Mouse (Mus musculus): Measurements from ENCODE around the gene Chd1l. TPM values are rescaled to one million over a fixed set of nuclear protein-coding genes. Genes with fewer than 3 reads are reported as not detected.

The Chd1l gene
- polyA plus RNA-seq, 1 experiment from 2014 or later: 6.4 TPM

- 77% methylated on average over 3 of the region's 3 CpGs for WGBS
These were observed 39.0 kb upstream of the Chd1l start for GRCm38 (mm10) chr3:97649022-97649421.

GRCm38 (mm10) chr3:97648518-97648917, 38.5 kb upstream of the Chd1l start:
- ATAC-seq (ENCODE audit: low FRiP score, low TSS enrichment): no peak
- H3K4me1 ChIP-seq (ENCODE audit: control insufficient read depth, insufficient read depth, low read length): no peaks in the 10 kb centered on the region
- H3K27ac ChIP-seq (replicated peaks; ENCODE audit: low read depth, low read length): no peak overlapping the region
- no peaks in the 10 kb centered on the region for H3K36me3 ChIP-seq (ENCODE audit: control insufficient read depth, insufficient read depth, low read length)
- no peak overlapping the region for H3K4me3 ChIP-seq (replicated peaks; ENCODE audit: low read depth, low read length)
- no peak overlapping the region for H3K9ac ChIP-seq (replicated peaks; ENCODE audit: low read length)
- H3K4me2 ChIP-seq (ENCODE audit: low read length): no peak overlapping the region
- WGBS: 33% methylated on average over 1 of the region's 1 CpGs
- no peaks in the 10 kb centered on the region for H3K9me3 ChIP-seq (ENCODE audit: control insufficient read depth, low read length)
- H3K27me3 ChIP-seq (ENCODE audit: control insufficient read depth, insufficient read depth, low read length): no peaks in the 10 kb centered on the region
- no peak for DNase-seq

More at GRCm38 (mm10) chr3:97649022-97649421, 39.0 kb upstream of the Chd1l start:
- Histone ChIP-seq H3K9me3 (ENCODE audit: control insufficient read depth, low read length) (no peaks in the 10 kb centered on the region), H3K27ac (replicated peaks; ENCODE audit: low read depth, low read length) (no peak overlapping the region), H3K4me3 (replicated peaks; ENCODE audit: low read depth, low read length) (no peak overlapping the region), H3K36me3 (ENCODE audit: control insufficient read depth, insufficient read depth, low read length) (no peaks in the 10 kb centered on the region), H3K27me3 (ENCODE audit: control insufficient read depth, insufficient read depth, low read length) (no peaks in the 10 kb centered on the region), H3K9ac (replicated peaks; ENCODE audit: low read length) (no peak overlapping the region), H3K4me2 (ENCODE audit: low read length) (no peak overlapping the region), H3K4me1 (ENCODE audit: control insufficient read depth, insufficient read depth, low read length) (no peaks in the 10 kb centered on the region)
- ATAC-seq (ENCODE audit: low FRiP score, low TSS enrichment) (no peak), DNase-seq (no peak)

GRCm38 (mm10) chr3:97642001-97642400, 32.0 kb upstream of the Chd1l start:
- WGBS: 86% methylated on average over 9 of the region's 9 CpGs
- Histone ChIP-seq H3K4me1 (ENCODE audit: control insufficient read depth, insufficient read depth, low read length) (no peaks in the 10 kb centered on the region), H3K9me3 (ENCODE audit: control insufficient read depth, low read length) (no peaks in the 10 kb centered on the region), H3K9ac (replicated peaks; ENCODE audit: low read length) (no peak overlapping the region), H3K27ac (replicated peaks; ENCODE audit: low read depth, low read length) (no peak overlapping the region), H3K36me3 (ENCODE audit: control insufficient read depth, insufficient read depth, low read length) (no peaks in the 10 kb centered on the region), H3K27me3 (ENCODE audit: control insufficient read depth, insufficient read depth, low read length) (no peaks in the 10 kb centered on the region), H3K4me3 (replicated peaks; ENCODE audit: low read depth, low read length) (no peak overlapping the region), H3K4me2 (ENCODE audit: low read length) (no peak overlapping the region)
- ATAC-seq (ENCODE audit: low FRiP score, low TSS enrichment): no peak
- no peak for DNase-seq

GRCm38 (mm10) chr3:97641396-97641795, 31.4 kb upstream of the Chd1l start:
- WGBS: 86% methylated on average over 4 of the region's 4 CpGs
- ATAC-seq (ENCODE audit: low FRiP score, low TSS enrichment) (no peak), DNase-seq (no peak)
- Histone ChIP-seq H3K27ac (replicated peaks; ENCODE audit: low read depth, low read length) (no peak overlapping the region), H3K4me3 (replicated peaks; ENCODE audit: low read depth, low read length) (no peak overlapping the region), H3K4me1 (ENCODE audit: control insufficient read depth, insufficient read depth, low read length) (no peaks in the 10 kb centered on the region), H3K36me3 (ENCODE audit: control insufficient read depth, insufficient read depth, low read length) (no peaks in the 10 kb centered on the region), H3K9ac (replicated peaks; ENCODE audit: low read length) (no peak overlapping the region), H3K4me2 (ENCODE audit: low read length) (no peak overlapping the region), H3K27me3 (ENCODE audit: control insufficient read depth, insufficient read depth, low read length) (no peaks in the 10 kb centered on the region), H3K9me3 (ENCODE audit: control insufficient read depth, low read length) (no peaks in the 10 kb centered on the region)

- 83% methylated on average over 3 of the region's 3 CpGs for WGBS
- ATAC-seq (ENCODE audit: low FRiP score, low TSS enrichment): no peak
These were observed 24.3 kb upstream of the Chd1l start for GRCm38 (mm10) chr3:97634288-97634761.

GRCm38 (mm10) chr3:97633456-97633855, 23.5 kb upstream of the Chd1l start:
- ATAC-seq (ENCODE audit: low FRiP score, low TSS enrichment) (no peak), DNase-seq (no peak)
- Histone ChIP-seq H3K4me1 (ENCODE audit: control insufficient read depth, insufficient read depth, low read length) (no peaks in the 10 kb centered on the region), H3K4me3 (replicated peaks; ENCODE audit: low read depth, low read length) (no peak overlapping the region), H3K27me3 (ENCODE audit: control insufficient read depth, insufficient read depth, low read length) (no peaks in the 10 kb centered on the region), H3K4me2 (ENCODE audit: low read length) (no peak overlapping the region), H3K36me3 (ENCODE audit: control insufficient read depth, insufficient read depth, low read length) (no peaks in the 10 kb centered on the region), H3K9ac (replicated peaks; ENCODE audit: low read length) (no peak overlapping the region), H3K27ac (replicated peaks; ENCODE audit: low read depth, low read length) (no peak overlapping the region), H3K9me3 (ENCODE audit: control insufficient read depth, low read length) (no peaks in the 10 kb centered on the region)
- 84% methylated on average over 4 of the region's 4 CpGs for WGBS

More at GRCm38 (mm10) chr3:97634288-97634761, 24.3 kb upstream of the Chd1l start:
- Histone ChIP-seq H3K4me3 (replicated peaks; ENCODE audit: low read depth, low read length) (no peak overlapping the region), H3K4me2 (ENCODE audit: low read length) (no peak overlapping the region), H3K9me3 (ENCODE audit: control insufficient read depth, low read length) (no peaks in the 10 kb centered on the region), H3K9ac (replicated peaks; ENCODE audit: low read length) (no peak overlapping the region), H3K36me3 (ENCODE audit: control insufficient read depth, insufficient read depth, low read length) (no peaks in the 10 kb centered on the region), H3K4me1 (ENCODE audit: control insufficient read depth, insufficient read depth, low read length) (no peaks in the 10 kb centered on the region), H3K27me3 (ENCODE audit: control insufficient read depth, insufficient read depth, low read length) (no peaks in the 10 kb centered on the region), H3K27ac (replicated peaks; ENCODE audit: low read depth, low read length) (no peak overlapping the region)
- peak; percentile 12 for DNase-seq

- DNase-seq: no peak
- Histone ChIP-seq H3K9ac (replicated peaks; ENCODE audit: low read length) (no peak overlapping the region), H3K36me3 (ENCODE audit: control insufficient read depth, insufficient read depth, low read length) (no peaks in the 10 kb centered on the region), H3K27me3 (ENCODE audit: control insufficient read depth, insufficient read depth, low read length) (no peaks in the 10 kb centered on the region), H3K27ac (replicated peaks; ENCODE audit: low read depth, low read length) (no peak overlapping the region), H3K4me3 (replicated peaks; ENCODE audit: low read depth, low read length) (no peak overlapping the region), H3K4me1 (ENCODE audit: control insufficient read depth, insufficient read depth, low read length) (no peaks in the 10 kb centered on the region), H3K9me3 (ENCODE audit: control insufficient read depth, low read length) (no peaks in the 10 kb centered on the region), H3K4me2 (ENCODE audit: low read length) (no peak overlapping the region)
- 91% methylated on average over 8 of the region's 8 CpGs for WGBS
- ATAC-seq (ENCODE audit: low FRiP score, low TSS enrichment): no peak
These were observed 21.4 kb upstream of the Chd1l start for GRCm38 (mm10) chr3:97631258-97631860.

GRCm38 (mm10) chr3:97630746-97631145, 20.7 kb upstream of the Chd1l start:
- no peak overlapping the region for H3K4me2 ChIP-seq (ENCODE audit: low read length)
- 96% methylated on average over 4 of the region's 4 CpGs for WGBS
- no peaks in the 10 kb centered on the region for H3K36me3 ChIP-seq (ENCODE audit: control insufficient read depth, insufficient read depth, low read length)
- H3K9ac ChIP-seq (replicated peaks; ENCODE audit: low read length): no peak overlapping the region
- no peaks in the 10 kb centered on the region for H3K4me1 ChIP-seq (ENCODE audit: control insufficient read depth, insufficient read depth, low read length)
- no peaks in the 10 kb centered on the region for H3K27me3 ChIP-seq (ENCODE audit: control insufficient read depth, insufficient read depth, low read length)
- DNase-seq (no peak), ATAC-seq (ENCODE audit: low FRiP score, low TSS enrichment) (no peak)
- H3K4me3 ChIP-seq (replicated peaks; ENCODE audit: low read depth, low read length): no peak overlapping the region
- H3K27ac ChIP-seq (replicated peaks; ENCODE audit: low read depth, low read length): no peak overlapping the region
- no peaks in the 10 kb centered on the region for H3K9me3 ChIP-seq (ENCODE audit: control insufficient read depth, low read length)

- H3K9me3 ChIP-seq (ENCODE audit: control insufficient read depth, low read length): no peaks in the 10 kb centered on the region
- no peak overlapping the region for H3K27ac ChIP-seq (replicated peaks; ENCODE audit: low read depth, low read length)
- DNase-seq: no peak
- WGBS: 85% methylated on average over 4 of the region's 4 CpGs
- ATAC-seq (ENCODE audit: low FRiP score, low TSS enrichment): no peak
- no peaks in the 10 kb centered on the region for H3K4me1 ChIP-seq (ENCODE audit: control insufficient read depth, insufficient read depth, low read length)
- H3K36me3 ChIP-seq (ENCODE audit: control insufficient read depth, insufficient read depth, low read length): no peaks in the 10 kb centered on the region
- no peak overlapping the region for H3K4me3 ChIP-seq (replicated peaks; ENCODE audit: low read depth, low read length)
- no peak overlapping the region for H3K4me2 ChIP-seq (ENCODE audit: low read length)
- no peaks in the 10 kb centered on the region for H3K27me3 ChIP-seq (ENCODE audit: control insufficient read depth, insufficient read depth, low read length)
- no peak overlapping the region for H3K9ac ChIP-seq (replicated peaks; ENCODE audit: low read length)
These were observed 19.9 kb upstream of the Chd1l start for GRCm38 (mm10) chr3:97629941-97630340.

All from midbrain, embryonic 14.5 days (tissue).